Mouse (Mus musculus) intestine, embryonic 15.5 days (tissue): ENCODE measurements around the gene Asgr1. TPM values are rescaled to one million over a fixed set of nuclear protein-coding genes. Genes with fewer than 3 reads are reported as not detected.

Experiments
- ATAC-seq: fragments of 200-750 bp; cut with Nextera tagmentation; 2 replicates; pipeline ENCODE4 v1.8.0; 2017; ENCODE audit warnings: moderate TSS enrichment, moderate library complexity
- H3K27ac ChIP-seq: fragments of 300-500 bp; sonication (generic); 2 replicates; pipeline ENCODE4 v1.5.1; 2015; ENCODE audit warnings: mild to moderate bottlenecking, inconsistent platforms
- H3K27me3 ChIP-seq: fragments of 300-500 bp; sonication (generic); replicated peaks from 2 replicates; pipeline ENCODE4 v1.6.1; 2015; ENCODE audit warnings: inconsistent platforms
- H3K36me3 ChIP-seq: fragments of 300-500 bp; sonication (generic); 2 replicates; pipeline ENCODE4 v1.6.1; 2015; ENCODE audit warnings: inconsistent platforms
- H3K4me1 ChIP-seq: fragments of 300-500 bp; sonication (generic); replicated peaks from 2 replicates; pipeline ENCODE4 v1.6.1; 2015; ENCODE audit warnings: inconsistent platforms
- H3K4me2 ChIP-seq: fragments of 300-500 bp; sonication (generic); replicated peaks from 2 replicates; pipeline ENCODE4 v1.6.1; 2015; ENCODE audit warnings: mild to moderate bottlenecking, inconsistent platforms
- H3K4me3 ChIP-seq: fragments of 300-500 bp; sonication (generic); replicated peaks from 2 replicates; pipeline ENCODE4 v1.5.1; 2015; ENCODE audit warnings: inconsistent platforms
- H3K9ac ChIP-seq: fragments of 300-500 bp; sonication (generic); 2 replicates; pipeline ENCODE4 v1.6.1; 2015; ENCODE audit warnings: inconsistent platforms
- H3K9me3 ChIP-seq: fragments of 300-500 bp; sonication (generic); 2 replicates; pipeline ENCODE4 v1.6.1; 2016; ENCODE audit warnings: inconsistent platforms
- WGBS: fragments of 180-500 bp; shearing (Covaris S2); methylation state at CpG from one replicate; pipeline ENCODE4 v1.1.7; 2015; 5-methylcytosine and 5-hydroxymethylcytosine counted together
- polyA plus RNA-seq: library from polyadenylated mRNA; unstranded; fragments of >200 nt; fragmentation: Nextera tagmentation; extraction: Ambion mirVana; gene quantifications from 2 replicates; pipeline ENCODE4 v1.2.1, GENCODE M21; 2015

Gene Asgr1
- polyA plus RNA-seq, 1 experiment from 2014 or later: 0.19 TPM

DNA sequence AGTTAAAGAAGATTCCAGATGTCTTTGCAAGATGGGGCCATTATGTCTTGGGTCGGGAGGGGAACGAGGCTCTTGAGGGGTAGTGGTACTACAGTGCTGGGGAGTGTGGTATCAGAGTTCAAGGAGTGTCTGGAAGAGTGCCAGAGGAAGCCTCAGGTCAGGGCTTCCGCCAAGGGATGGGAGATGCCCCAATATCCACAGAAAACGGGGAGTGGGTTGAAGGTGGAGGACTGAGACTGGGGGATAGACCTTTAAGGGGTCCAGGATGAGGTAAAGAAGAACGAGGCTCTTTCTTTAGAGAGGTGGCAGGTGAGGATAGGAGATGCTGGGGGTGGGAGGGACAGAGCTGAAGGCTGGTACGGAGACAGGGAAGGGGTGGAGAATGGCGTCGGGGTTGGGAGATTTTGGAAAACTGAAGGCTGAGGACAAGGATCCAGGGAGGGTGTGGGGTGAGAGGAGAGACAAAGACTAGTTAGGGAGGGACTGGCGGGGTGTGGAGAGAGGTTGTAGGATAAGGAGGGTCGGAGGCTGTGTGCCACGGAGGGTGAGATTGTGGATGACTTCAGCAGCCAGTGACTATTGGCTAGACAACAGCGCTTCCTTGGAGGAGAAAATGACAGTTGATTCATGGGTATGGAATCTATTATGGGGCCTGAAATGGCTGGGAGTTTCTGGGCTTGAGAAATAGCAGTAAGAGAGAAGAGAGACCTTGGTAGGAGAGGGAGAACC, 25.3 kb upstream of the Asgr1 start:
- H3K4me3 ChIP-seq: peak overlapping the region; percentile 23
- no peaks in the 10 kb centered on the region for H3K9me3 ChIP-seq
- H3K4me2 ChIP-seq: peak overlapping the region; percentile 69
- peaks cover 45% of the 10 kb centered on the region for H3K4me1 ChIP-seq
- H3K27ac ChIP-seq: peak overlapping the region; percentile 78
- H3K36me3 ChIP-seq: peaks cover 10% of the 10 kb centered on the region
- ATAC-seq: peak; percentile 4
- no peaks in the 10 kb centered on the region for H3K27me3 ChIP-seq
- H3K9ac ChIP-seq: peak overlapping the region; percentile 10
- WGBS: 19% methylated on average over 12 of the region's 12 CpGs

GRCm38 (mm10) chr11:70029130-70029801, 24.6 kb upstream of the Asgr1 start:
- peak overlapping the region; percentile 78 for H3K27ac ChIP-seq
- peak; percentile 85 for ATAC-seq
- WGBS: under 1% methylated on average over 20 of the region's 20 CpGs
- H3K9ac ChIP-seq: peak overlapping the region; percentile 17
- peaks cover 10% of the 10 kb centered on the region for H3K36me3 ChIP-seq
- H3K9me3 ChIP-seq: no peaks in the 10 kb centered on the region
- peak overlapping the region; percentile 69 for H3K4me2 ChIP-seq
- peaks cover 45% of the 10 kb centered on the region for H3K4me1 ChIP-seq
- H3K27me3 ChIP-seq: no peaks in the 10 kb centered on the region
- peak overlapping the region; percentile 23 for H3K4me3 ChIP-seq

DNA sequence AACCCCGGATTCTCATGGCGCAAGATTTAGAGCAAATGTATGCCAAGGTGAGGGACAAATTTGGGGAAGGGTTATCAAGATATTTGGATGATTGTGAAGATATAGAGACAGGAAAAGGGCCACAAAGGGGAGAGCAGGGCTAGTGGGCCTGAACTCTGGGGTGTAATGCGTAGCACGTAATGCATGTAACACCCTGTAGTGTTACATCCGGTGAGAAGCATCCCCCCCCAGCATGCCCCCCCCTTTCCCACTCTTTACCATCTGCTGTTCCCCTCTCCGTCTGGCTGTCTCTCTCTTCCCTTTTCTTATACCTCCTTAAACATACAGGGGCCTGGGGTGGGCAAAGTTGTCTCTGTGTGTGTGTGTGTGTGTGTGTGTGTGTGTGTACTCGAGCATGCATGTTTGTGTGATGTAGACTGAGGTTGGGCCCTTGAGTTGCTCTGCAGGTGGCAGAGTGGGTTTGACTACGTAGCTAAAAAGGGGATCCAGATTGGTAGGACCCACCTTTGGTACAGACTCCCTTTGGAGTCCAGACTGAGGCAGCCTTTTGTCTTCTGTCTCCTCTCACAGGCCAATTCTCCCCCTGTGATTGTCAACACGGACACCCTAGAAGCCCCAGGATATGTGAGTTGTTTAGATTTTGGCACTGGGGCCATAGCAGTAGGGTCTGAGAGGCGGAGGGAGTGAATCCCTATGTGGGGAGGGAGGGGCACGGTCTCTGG, 23.9 kb upstream of the Asgr1 start:
- Histone ChIP-seq H3K9ac (peak overlapping the region; percentile 17; the same call in 1 of the 2 replicates), H3K4me3 (peak overlapping the region; percentile 23)
- no peak for ATAC-seq

DNA sequence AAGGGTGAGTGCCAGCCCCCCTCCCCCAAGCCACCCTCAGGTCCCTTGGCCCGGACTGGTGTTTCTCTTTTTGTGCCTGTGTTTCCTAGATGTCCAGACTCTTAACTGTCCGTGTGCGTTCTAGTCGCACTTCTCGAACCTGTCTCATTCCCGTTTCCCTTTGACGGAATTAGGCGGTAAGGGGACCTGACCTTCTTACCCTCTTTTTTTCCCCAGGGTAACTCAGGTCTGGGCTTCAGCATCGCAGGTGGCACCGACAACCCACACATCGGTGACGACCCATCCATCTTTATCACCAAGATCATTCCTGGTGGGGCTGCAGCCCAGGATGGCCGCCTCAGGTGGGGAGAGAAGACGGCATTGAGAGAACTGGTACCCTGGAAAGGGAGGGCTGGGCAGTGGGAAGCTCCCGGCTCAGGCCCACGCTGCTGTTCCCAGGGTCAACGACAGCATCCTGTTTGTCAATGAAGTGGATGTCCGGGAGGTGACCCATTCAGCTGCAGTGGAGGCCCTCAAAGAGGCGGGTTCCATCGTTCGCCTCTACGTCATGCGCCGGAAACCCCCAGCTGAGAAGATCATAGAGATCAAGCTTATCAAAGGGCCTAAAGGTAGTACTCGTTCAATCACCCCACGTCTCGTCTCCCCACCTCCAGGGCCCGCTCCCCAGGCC, 23.1 kb upstream of the Asgr1 start:
- ATAC-seq: no peak
- peaks cover 41% of the 10 kb centered on the region for H3K4me1 ChIP-seq
- 91% methylated on average over 28 of the region's 28 CpGs for WGBS

More for the DNA sequence above, 23.9 kb upstream of the Asgr1 start:
- Histone ChIP-seq H3K4me2 (peak overlapping the region; percentile 69), H3K27me3 (no peaks in the 10 kb centered on the region), H3K36me3 (peaks cover 10% of the 10 kb centered on the region), H3K9me3 (no peaks in the 10 kb centered on the region), H3K27ac (peak overlapping the region; percentile 78; the same call in 1 of the 2 replicates), H3K4me1 (peaks cover 45% of the 10 kb centered on the region)
- 39% methylated on average over 11 of the region's 11 CpGs for WGBS

GRCm38 (mm10) chr11:70031321-70031670, 22.6 kb upstream of the Asgr1 start:
- H3K9ac ChIP-seq: no peak overlapping the region
- no peak overlapping the region for H3K4me3 ChIP-seq
- peaks cover 10% of the 10 kb centered on the region for H3K36me3 ChIP-seq
- no peak overlapping the region for H3K4me2 ChIP-seq
- no peaks in the 10 kb centered on the region for H3K9me3 ChIP-seq
- ATAC-seq: no peak
- H3K4me1 ChIP-seq: peaks cover 36% of the 10 kb centered on the region
- H3K27ac ChIP-seq: no peak overlapping the region
- no peaks in the 10 kb centered on the region for H3K27me3 ChIP-seq
- WGBS: 96% methylated on average over 11 of the region's 11 CpGs

More for the DNA sequence above, 23.1 kb upstream of the Asgr1 start:
- Histone ChIP-seq H3K4me3 (no peak overlapping the region), H3K9me3 (no peaks in the 10 kb centered on the region), H3K4me2 (no peak overlapping the region), H3K27me3 (no peaks in the 10 kb centered on the region), H3K27ac (no peak overlapping the region), H3K9ac (no peak overlapping the region), H3K36me3 (peaks cover 10% of the 10 kb centered on the region)

GRCm38 (mm10) chr11:70038174-70038573, 15.7 kb upstream of the Asgr1 start:
- H3K4me2 ChIP-seq: no peak overlapping the region
- no peaks in the 10 kb centered on the region for H3K27me3 ChIP-seq
- ATAC-seq: no peak
- H3K27ac ChIP-seq: no peak overlapping the region
- no peaks in the 10 kb centered on the region for H3K4me1 ChIP-seq
- no peaks in the 10 kb centered on the region for H3K36me3 ChIP-seq
- H3K9ac ChIP-seq: no peak overlapping the region
- H3K9me3 ChIP-seq: no peaks in the 10 kb centered on the region
- no peak overlapping the region for H3K4me3 ChIP-seq
- 76% methylated on average over 7 of the region's 7 CpGs for WGBS

- no peaks in the 10 kb centered on the region for H3K36me3 ChIP-seq
These were observed 14.3 kb upstream of the Asgr1 start for GRCm38 (mm10) chr11:70039631-70040030.

DNA sequence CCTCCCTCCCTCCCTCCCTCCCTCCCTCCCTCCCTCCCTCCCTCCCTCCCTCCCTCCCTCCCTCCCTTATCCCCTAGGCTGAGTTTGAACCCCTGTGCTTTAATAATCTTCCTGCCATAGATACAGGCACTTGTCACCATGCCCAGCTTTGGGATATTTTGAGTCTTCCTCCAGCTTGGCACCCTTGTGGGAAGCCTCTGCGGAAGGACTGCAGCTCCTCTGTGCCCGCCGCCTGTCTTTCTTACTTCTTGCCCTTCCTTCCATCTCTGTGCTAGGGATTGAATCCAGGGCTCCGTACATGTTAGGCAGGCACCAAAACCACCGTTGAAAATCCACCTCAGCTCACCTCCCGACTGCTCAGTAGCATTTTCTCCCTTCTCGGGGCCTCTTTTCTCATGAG, 13.7 kb upstream of the Asgr1 start:
- H3K27ac ChIP-seq: no peak overlapping the region
- H3K4me2 ChIP-seq: no peak overlapping the region
- no peaks in the 10 kb centered on the region for H3K4me1 ChIP-seq
- no peak overlapping the region for H3K9ac ChIP-seq
- no peaks in the 10 kb centered on the region for H3K9me3 ChIP-seq
- no peak overlapping the region for H3K4me3 ChIP-seq
- ATAC-seq: no peak
- WGBS: 94% methylated on average over 7 of the region's 7 CpGs
- H3K27me3 ChIP-seq: no peaks in the 10 kb centered on the region
- no peaks in the 10 kb centered on the region for H3K36me3 ChIP-seq

More at GRCm38 (mm10) chr11:70039631-70040030, 14.3 kb upstream of the Asgr1 start:
- Histone ChIP-seq H3K9ac (no peak overlapping the region), H3K4me2 (no peak overlapping the region), H3K27me3 (no peaks in the 10 kb centered on the region), H3K4me3 (no peak overlapping the region), H3K9me3 (no peaks in the 10 kb centered on the region), H3K27ac (no peak overlapping the region), H3K4me1 (no peaks in the 10 kb centered on the region)
- 91% methylated on average over 10 of the region's 10 CpGs for WGBS
- no peak for ATAC-seq

DNA sequence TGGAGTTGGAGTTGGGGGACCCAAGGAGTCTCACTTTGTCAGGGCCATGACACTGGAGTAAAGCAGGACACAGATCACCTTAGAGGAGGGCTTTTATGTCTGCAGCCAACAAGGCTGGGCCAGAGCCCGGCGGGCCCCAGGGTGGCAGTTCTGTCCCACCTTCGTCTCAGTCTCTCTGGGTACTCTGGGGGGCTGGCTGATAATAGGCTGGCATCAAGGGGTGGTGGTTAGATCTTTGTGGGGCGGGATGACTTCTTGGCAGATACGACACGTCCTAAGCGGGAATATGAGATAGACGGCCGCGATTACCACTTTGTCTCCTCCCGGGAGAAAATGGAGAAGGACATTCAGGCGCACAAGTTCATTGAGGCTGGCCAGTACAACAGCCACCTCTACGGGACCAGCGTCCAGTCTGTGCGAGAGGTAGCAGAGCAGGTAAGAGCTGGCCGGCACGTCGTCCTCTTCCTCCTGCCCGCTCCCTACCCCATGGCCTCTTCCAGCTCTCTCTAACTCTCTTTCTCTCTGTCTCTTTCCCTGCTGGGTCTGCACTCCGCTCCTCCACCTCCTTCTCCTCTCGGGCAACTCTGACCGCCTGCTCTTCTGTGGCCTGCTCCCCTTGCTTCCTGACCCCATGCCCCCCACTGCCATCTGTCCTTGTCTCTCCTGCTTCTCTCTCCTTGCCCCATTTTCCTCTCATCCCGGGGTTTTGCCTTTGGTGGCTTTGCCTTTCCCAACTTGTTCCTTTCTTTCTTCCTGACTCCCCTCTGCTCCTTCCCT, 11.4 kb upstream of the Asgr1 start:
- Histone ChIP-seq H3K27me3 (no peaks in the 10 kb centered on the region), H3K4me2 (no peak overlapping the region), H3K9me3 (no peaks in the 10 kb centered on the region), H3K9ac (no peak overlapping the region), H3K27ac (no peak overlapping the region), H3K36me3 (no peaks in the 10 kb centered on the region), H3K4me1 (no peaks in the 10 kb centered on the region), H3K4me3 (no peak overlapping the region)
- no peak for ATAC-seq
- 89% methylated on average over 23 of the region's 23 CpGs for WGBS

GRCm38 (mm10) chr11:70043665-70044064, 10.2 kb upstream of the Asgr1 start:
- no peaks in the 10 kb centered on the region for H3K9me3 ChIP-seq
- H3K27me3 ChIP-seq: no peaks in the 10 kb centered on the region
- no peaks in the 10 kb centered on the region for H3K4me1 ChIP-seq
- H3K9ac ChIP-seq: no peak overlapping the region
- H3K36me3 ChIP-seq: no peaks in the 10 kb centered on the region
- H3K4me2 ChIP-seq: no peak overlapping the region
- WGBS: 83% methylated on average over 7 of the region's 7 CpGs
- no peak for ATAC-seq
- H3K4me3 ChIP-seq: no peak overlapping the region
- H3K27ac ChIP-seq: no peak overlapping the region

DNA sequence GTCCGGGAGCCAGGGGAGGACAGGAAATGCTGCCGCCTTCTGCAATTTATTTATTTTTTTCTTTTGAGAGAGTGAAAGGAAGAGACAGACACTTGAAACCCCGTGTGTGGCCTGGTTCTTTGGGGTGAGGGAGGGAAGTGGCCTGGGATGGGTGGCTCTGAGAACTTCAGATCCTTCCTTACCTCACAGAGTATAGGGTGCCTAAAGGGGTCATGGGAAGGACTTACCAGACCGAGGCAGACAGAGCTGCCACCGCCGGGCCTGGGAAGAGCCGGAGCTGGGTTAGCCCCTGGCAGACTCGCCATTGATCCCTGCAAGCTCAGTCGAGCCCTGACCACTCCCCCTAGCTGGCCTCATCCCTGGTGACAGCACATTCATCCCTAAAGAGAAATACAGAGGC, 8.4 kb upstream of the Asgr1 start:
- no peak overlapping the region for H3K27ac ChIP-seq

More for the DNA sequence above, 8.4 kb upstream of the Asgr1 start:
- H3K9ac ChIP-seq: no peak overlapping the region
- no peaks in the 10 kb centered on the region for H3K27me3 ChIP-seq
- no peaks in the 10 kb centered on the region for H3K36me3 ChIP-seq
- no peak overlapping the region for H3K4me2 ChIP-seq
- ATAC-seq: no peak
- H3K4me3 ChIP-seq: no peak overlapping the region
- WGBS: 25% methylated on average over 9 of the region's 9 CpGs
- H3K4me1 ChIP-seq: no peaks in the 10 kb centered on the region
- H3K9me3 ChIP-seq: no peaks in the 10 kb centered on the region
